Mouse (Mus musculus): ENCODE data around the gene Tex261. TPM values are rescaled to one million over a fixed set of nuclear protein-coding genes. Genes with fewer than 3 reads are reported as not detected.

Gene Tex261
- polyA plus RNA-seq, 1 experiment from 2014 or later: 76.4 TPM

DNA sequence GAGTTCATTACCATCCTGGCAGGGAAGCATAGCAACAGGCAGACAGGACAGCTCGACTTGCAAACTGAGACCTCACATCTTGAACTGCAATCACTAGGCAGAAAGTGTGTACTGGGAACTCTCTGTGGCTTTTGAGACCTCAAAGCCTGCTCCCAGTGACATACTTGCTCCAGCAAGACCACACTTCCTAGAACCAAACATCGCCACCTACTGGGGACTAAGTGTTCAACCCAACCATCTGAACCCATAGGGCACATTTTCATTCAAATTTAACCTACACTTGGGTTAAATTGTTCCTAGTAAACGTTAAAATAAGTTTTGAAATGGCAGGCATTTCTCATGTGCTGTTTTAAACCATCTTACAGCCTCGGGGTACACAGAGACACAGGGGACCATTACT, 48.4 kb downstream of the Tex261 start:
- no peaks in the 10 kb centered on the region for H3K4me1 ChIP-seq (ENCODE audit: control insufficient read depth, insufficient read depth, low read length)
- ATAC-seq (no peak), DNase-seq (ENCODE audit: low spot score) (no peak)
- WGBS: 38% methylated on average over 4 of the region's 4 CpGs
- peaks cover 20% of the 10 kb centered on the region for H3K27me3 ChIP-seq (replicated peaks; ENCODE audit: control insufficient read depth, insufficient read depth, low read length)
- H3K4me3 ChIP-seq (ENCODE audit: low read depth, low read length): no peak overlapping the region
- H3K27ac ChIP-seq (ENCODE audit: low read depth, low read length): no peak overlapping the region
- no peak overlapping the region for H3K9ac ChIP-seq (ENCODE audit: low read length)
- no peaks in the 10 kb centered on the region for H3K36me3 ChIP-seq (ENCODE audit: control insufficient read depth, insufficient read depth, low read length)
- H3K9me3 ChIP-seq (replicated peaks; ENCODE audit: control insufficient read depth, low read length): no peaks in the 10 kb centered on the region
- H3K4me2 ChIP-seq (ENCODE audit: low read length): no peak overlapping the region

GRCm38 (mm10) chr6:83722526-83722925, 53.1 kb downstream of the Tex261 start:
- Histone ChIP-seq H3K27ac (ENCODE audit: low read depth, low read length) (no peak overlapping the region), H3K9me3 (replicated peaks; ENCODE audit: control insufficient read depth, low read length) (no peaks in the 10 kb centered on the region), H3K4me2 (ENCODE audit: low read length) (no peak overlapping the region), H3K27me3 (replicated peaks; ENCODE audit: control insufficient read depth, insufficient read depth, low read length) (peaks cover 64% of the 10 kb centered on the region), H3K36me3 (ENCODE audit: control insufficient read depth, insufficient read depth, low read length) (no peaks in the 10 kb centered on the region), H3K4me3 (ENCODE audit: low read depth, low read length) (no peak overlapping the region), H3K9ac (ENCODE audit: low read length) (no peak overlapping the region), H3K4me1 (ENCODE audit: control insufficient read depth, insufficient read depth, low read length) (no peaks in the 10 kb centered on the region)
- DNase-seq (ENCODE audit: low spot score) (no peak), ATAC-seq (no peak)
- WGBS: 18% methylated on average over 6 of the region's 6 CpGs

Other genes starting within 250 kb of the Tex261 start
- 1.2 and 1.9 TPM in 2 replicates for gene Actg2, start 239.5 kb downstream of the Tex261 start, polyA plus RNA-seq (2014; fragmentation: Nextera tagmentation; extraction: Ambion mirVana)
- 56.5 and 62.7 TPM in 2 replicates for gene Stambp, start 203.1 kb downstream of the Tex261 start, polyA plus RNA-seq (2014; fragmentation: Nextera tagmentation; extraction: Ambion mirVana)
- not detected in 2 replicates for gene Clec4f, start 119.6 kb downstream of the Tex261 start, polyA plus RNA-seq (2014; fragmentation: Nextera tagmentation; extraction: Ambion mirVana)
- gene Cd207, start 98.0 kb downstream of the Tex261 start, polyA plus RNA-seq (2014; fragmentation: Nextera tagmentation; extraction: Ambion mirVana): not detected in 2 replicates
- not detected in 2 replicates for gene Vax2, start 64.5 kb downstream of the Tex261 start, polyA plus RNA-seq (2014; fragmentation: Nextera tagmentation; extraction: Ambion mirVana)
- not detected in 2 replicates for gene Atp6v1b1, start 32.8 kb downstream of the Tex261 start, polyA plus RNA-seq (2014; fragmentation: Nextera tagmentation; extraction: Ambion mirVana)
- gene Ankrd53, start 13.2 kb downstream of the Tex261 start, polyA plus RNA-seq (2014; fragmentation: Nextera tagmentation; extraction: Ambion mirVana): not detected in 2 replicates
- gene Nagk, start 19.2 kb upstream of the Tex261 start, polyA plus RNA-seq (2014; fragmentation: Nextera tagmentation; extraction: Ambion mirVana): 78.5 and 85.9 TPM in 2 replicates
- 30.1 and 32.0 TPM in 2 replicates for gene Paip2b, start 55.9 kb upstream of the Tex261 start, polyA plus RNA-seq (2014; fragmentation: Nextera tagmentation; extraction: Ambion mirVana)
- gene Zfp638, start 91.3 kb upstream of the Tex261 start, polyA plus RNA-seq (2014; fragmentation: Nextera tagmentation; extraction: Ambion mirVana): 91.4 and 114 TPM in 2 replicates
- gene Dysf, start 232.8 kb upstream of the Tex261 start, polyA plus RNA-seq (2014; fragmentation: Nextera tagmentation; extraction: Ambion mirVana): 1.2 and 1.4 TPM in 2 replicates

All from forebrain, embryonic 14.5 days (tissue).